Mouse (Mus musculus) intestine, embryonic 15.5 days (tissue): ENCODE results near the gene Abca3. TPM values are rescaled to one million over a fixed set of nuclear protein-coding genes. Genes with fewer than 3 reads are reported as not detected.

ENCODE experiments used
- ATAC-seq: fragments of 200-750 bp; cut with Nextera tagmentation; 2 replicates; pipeline ENCODE4 v1.8.0; 2017; ENCODE audit warnings: moderate TSS enrichment, moderate library complexity
- H3K27ac ChIP-seq: fragments of 300-500 bp; sonication (generic); 2 replicates; pipeline ENCODE4 v1.5.1; 2015; ENCODE audit warnings: mild to moderate bottlenecking, inconsistent platforms
- H3K27me3 ChIP-seq: fragments of 300-500 bp; sonication (generic); replicated peaks from 2 replicates; pipeline ENCODE4 v1.6.1; 2015; ENCODE audit warnings: inconsistent platforms
- H3K36me3 ChIP-seq: fragments of 300-500 bp; sonication (generic); 2 replicates; pipeline ENCODE4 v1.6.1; 2015; ENCODE audit warnings: inconsistent platforms
- H3K4me1 ChIP-seq: fragments of 300-500 bp; sonication (generic); replicated peaks from 2 replicates; pipeline ENCODE4 v1.6.1; 2015; ENCODE audit warnings: inconsistent platforms
- H3K4me2 ChIP-seq: fragments of 300-500 bp; sonication (generic); replicated peaks from 2 replicates; pipeline ENCODE4 v1.6.1; 2015; ENCODE audit warnings: mild to moderate bottlenecking, inconsistent platforms
- H3K4me3 ChIP-seq: fragments of 300-500 bp; sonication (generic); replicated peaks from 2 replicates; pipeline ENCODE4 v1.5.1; 2015; ENCODE audit warnings: inconsistent platforms
- H3K9ac ChIP-seq: fragments of 300-500 bp; sonication (generic); 2 replicates; pipeline ENCODE4 v1.6.1; 2015; ENCODE audit warnings: inconsistent platforms
- H3K9me3 ChIP-seq: fragments of 300-500 bp; sonication (generic); 2 replicates; pipeline ENCODE4 v1.6.1; 2016; ENCODE audit warnings: inconsistent platforms
- WGBS: fragments of 180-500 bp; shearing (Covaris S2); methylation state at CpG from one replicate; pipeline ENCODE4 v1.1.7; 2015; 5-methylcytosine and 5-hydroxymethylcytosine counted together
- polyA plus RNA-seq: library from polyadenylated mRNA; unstranded; fragments of >200 nt; fragmentation: Nextera tagmentation; extraction: Ambion mirVana; gene quantifications from 2 replicates; pipeline ENCODE4 v1.2.1, GENCODE M21; 2015

The Abca3 gene
- polyA plus RNA-seq, 1 experiment from 2014 or later: 10.1 TPM

DNA sequence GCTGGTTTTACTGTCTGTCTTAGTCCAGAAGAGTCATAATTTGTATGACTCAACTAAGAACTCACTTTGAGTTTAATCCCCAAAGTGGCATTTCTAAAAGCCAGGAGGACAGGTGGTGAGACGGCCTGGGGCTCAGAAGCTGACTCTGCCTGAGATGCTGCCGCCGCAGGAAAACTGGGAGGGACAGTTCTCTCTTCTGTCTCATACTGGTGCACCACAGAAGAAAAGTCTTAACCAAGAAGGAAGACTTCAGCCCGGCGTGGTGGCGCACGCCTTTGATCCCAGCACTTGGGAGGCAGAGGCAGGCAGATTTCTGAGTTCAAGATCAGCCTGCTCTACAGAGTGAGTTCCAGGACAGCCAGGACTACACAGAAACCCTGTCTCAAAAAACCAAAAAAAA, 74.2 kb downstream of the Abca3 start:
- peak overlapping the region; percentile 67; the same call in 1 of the 2 replicates for H3K4me2 ChIP-seq
- ATAC-seq: peak; percentile 0; the same call in 1 of the 2 replicates

DNA sequence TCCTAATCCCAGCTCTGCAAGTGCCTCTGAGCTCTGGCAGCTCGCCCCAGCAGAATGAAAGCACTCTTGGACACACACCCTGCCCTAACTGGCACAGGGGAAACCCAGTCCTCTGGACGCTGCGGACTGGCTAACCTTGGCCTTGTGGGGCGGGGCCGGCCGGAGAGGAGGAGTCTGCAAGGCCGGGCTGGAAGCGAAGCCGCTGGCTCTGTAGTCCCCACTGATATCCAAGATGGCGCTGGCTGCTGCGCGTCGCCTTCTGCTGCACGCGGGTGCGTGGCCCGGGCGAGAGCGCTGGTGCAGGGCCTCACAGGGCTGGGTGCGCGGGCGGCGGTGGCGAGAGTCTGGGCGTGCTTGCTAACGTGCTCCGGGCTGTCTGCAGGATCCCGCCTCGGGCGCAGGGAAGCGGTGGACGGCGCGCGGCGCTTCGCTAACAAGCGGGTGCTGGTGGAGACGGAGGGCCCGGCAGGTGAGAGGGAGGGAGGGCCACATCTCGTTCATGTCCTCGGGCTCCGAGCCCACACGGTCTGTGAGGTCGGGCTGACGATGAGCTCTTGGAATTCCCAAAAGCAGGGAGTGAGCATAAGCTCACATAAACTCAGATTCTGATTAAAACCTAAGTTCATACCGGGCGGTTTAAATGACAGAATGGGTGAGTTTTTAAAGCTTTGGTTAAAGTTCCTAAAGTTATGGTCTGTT, 74.9 kb downstream of the Abca3 start, which contains the start of gene Eci1:
Eci1 (plus strand) TSS at position 171 of the 699 bp plus-strand sequence.
- Histone ChIP-seq H3K4me2 (peak within 1 kb of the TSS; percentile 67), H3K36me3 (peaks cover 28% of the 10 kb centered on the region), H3K4me1 (0 out of 2 replicates have a peak, but pooled peaks cover 10% of the 10 kb centered on the region), H3K9me3 (no peaks in the 10 kb centered on the region), H3K27ac (peak within 1 kb of the TSS; percentile 97), H3K27me3 (no peaks in the 10 kb centered on the region), H3K9ac (peak within 1 kb of the TSS; percentile 94), H3K4me3 (peak within 1 kb of the TSS; percentile 79)
- under 1% methylated on average over 48 of the region's 48 CpGs for WGBS
- ATAC-seq: peak; percentile 98

More for the DNA sequence above, 74.2 kb downstream of the Abca3 start:
- Histone ChIP-seq H3K4me1 (0 out of 2 replicates have a peak, but pooled peaks cover 10% of the 10 kb centered on the region), H3K36me3 (peaks cover 36% of the 10 kb centered on the region), H3K4me3 (no peak overlapping the region), H3K9ac (no peak overlapping the region), H3K27me3 (no peaks in the 10 kb centered on the region), H3K9me3 (no peaks in the 10 kb centered on the region), H3K27ac (peak overlapping the region; percentile 97)
- 84% methylated on average over 7 of the region's 7 CpGs for whole genome bisulfite sequencing

DNA sequence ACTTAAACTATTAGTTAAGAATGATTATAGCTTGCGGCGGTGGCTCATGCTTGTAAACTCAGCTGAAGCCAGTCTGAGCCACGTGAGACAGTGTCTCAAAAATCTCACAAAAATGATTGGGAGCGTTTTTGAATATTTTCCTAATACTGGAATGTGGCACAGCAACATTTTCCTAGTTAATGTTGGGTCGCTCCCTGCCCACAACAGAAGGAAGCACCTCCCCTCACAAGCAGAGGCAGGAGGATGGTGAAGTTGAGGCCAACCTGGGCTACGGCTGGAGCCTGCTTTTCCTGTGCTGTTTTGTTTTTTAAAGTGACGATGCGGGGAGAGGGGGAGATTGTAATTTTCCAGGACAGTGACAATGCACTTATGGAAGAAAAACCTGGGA, 75.4 kb downstream of the Abca3 start:
- 0 out of 2 replicates have a peak, but pooled peaks cover 10% of the 10 kb centered on the region for H3K4me1 ChIP-seq
- H3K4me2 ChIP-seq: peak overlapping the region; percentile 67
- peak overlapping the region; percentile 97 for H3K27ac ChIP-seq
- peak overlapping the region; percentile 79 for H3K4me3 ChIP-seq
- H3K9me3 ChIP-seq: no peaks in the 10 kb centered on the region
- 2% methylated on average over 8 of the region's 8 CpGs for WGBS
- peak overlapping the region; percentile 94 for H3K9ac ChIP-seq
- ATAC-seq: peak; percentile 11; the same call in 1 of the 2 replicates
- H3K36me3 ChIP-seq: peaks cover 23% of the 10 kb centered on the region
- no peaks in the 10 kb centered on the region for H3K27me3 ChIP-seq

DNA sequence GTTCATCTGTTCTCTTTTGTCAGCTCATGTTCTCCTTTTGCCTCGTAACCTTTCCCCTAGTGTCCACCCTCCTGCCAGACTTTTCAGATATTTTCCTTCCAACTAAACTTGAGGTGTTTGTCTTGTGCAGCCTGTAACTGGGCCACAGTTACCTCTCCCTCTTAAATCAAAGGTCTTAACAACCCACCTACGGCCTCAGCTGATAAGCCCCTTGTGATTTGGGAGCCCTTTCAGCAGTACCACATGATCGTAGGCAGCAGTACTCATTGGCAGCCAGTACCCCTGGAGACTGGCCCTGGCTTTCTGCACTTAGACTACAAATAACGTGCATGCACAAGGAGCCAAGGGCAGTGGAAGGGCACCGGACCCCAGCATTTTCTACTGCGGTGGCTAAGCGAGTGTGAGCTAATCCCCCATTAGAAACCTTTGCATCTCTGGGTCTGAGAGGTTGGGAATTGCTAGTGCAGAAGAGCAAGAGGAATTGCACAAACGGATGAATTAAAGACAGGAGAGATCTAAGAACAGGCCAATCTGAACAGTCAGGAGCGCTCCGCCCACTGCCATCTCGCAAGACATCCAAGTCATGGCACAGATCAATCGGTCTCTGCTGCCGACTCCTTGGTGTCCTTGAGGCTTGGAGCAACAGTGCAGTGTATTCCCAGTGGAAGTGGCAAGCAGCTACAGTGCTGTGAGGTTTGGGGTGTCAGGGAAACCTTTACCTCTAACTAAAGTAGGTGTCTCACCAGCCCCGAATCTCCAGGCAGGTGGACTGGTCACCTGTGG, 77.6 kb downstream of the Abca3 start:
- Histone ChIP-seq H3K27ac (no peak overlapping the region), H3K27me3 (no peaks in the 10 kb centered on the region), H3K4me2 (no peak overlapping the region), H3K9ac (no peak overlapping the region), H3K4me3 (no peak overlapping the region), H3K4me1 (0 out of 2 replicates have a peak, but pooled peaks cover 10% of the 10 kb centered on the region), H3K36me3 (peaks cover 13% of the 10 kb centered on the region), H3K9me3 (no peaks in the 10 kb centered on the region)
- no peak for ATAC-seq
- WGBS: 77% methylated on average over 14 of the region's 14 CpGs

DNA sequence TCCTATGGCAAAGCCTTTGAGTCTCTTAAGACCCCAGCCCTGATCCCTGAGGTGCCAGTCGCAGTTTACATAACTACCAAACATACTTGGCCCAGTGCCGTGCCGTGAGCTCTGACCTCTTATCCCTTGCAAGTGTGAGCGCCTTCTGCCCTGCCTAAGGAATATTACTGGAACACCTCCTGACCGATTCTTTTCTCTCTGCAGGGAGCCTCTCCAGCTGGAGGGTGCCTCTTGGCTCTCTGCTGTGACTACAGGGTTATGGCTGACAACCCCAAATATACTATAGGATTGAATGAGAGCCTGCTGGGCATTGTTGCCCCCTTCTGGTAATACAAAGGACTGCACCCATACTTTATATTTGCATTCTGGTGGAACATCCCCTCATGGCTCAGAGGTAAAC, 85.3 kb downstream of the Abca3 start:
- 75% methylated on average over 5 of the region's 5 CpGs for WGBS
- Histone ChIP-seq H3K4me2 (no peak overlapping the region), H3K4me1 (no peaks in the 10 kb centered on the region), H3K27me3 (no peaks in the 10 kb centered on the region), H3K9ac (no peak overlapping the region), H3K4me3 (no peak overlapping the region), H3K27ac (no peak overlapping the region), H3K9me3 (no peaks in the 10 kb centered on the region), H3K36me3 (peaks cover 26% of the 10 kb centered on the region)
- ATAC-seq: peak; percentile 48

DNA sequence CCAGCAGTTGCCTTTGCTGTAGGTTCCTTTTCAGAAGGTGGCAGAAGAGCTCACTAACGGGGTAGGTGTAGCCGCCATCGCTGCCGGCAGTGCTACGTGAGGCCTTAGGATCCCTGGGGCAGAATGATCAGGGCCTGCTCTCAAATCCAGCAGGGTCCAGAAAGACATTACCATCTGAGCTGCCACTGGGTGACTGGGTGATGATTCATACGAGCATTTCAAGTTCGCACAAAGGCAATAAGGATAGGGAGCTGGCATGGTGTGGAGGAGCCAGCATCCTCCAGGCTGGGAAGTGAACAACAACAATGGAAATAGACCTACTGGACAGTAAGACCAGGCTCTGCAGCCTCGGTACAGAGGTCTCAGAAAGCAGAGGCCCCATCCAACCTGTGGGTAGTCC, 88.6 kb downstream of the Abca3 start:
- Histone ChIP-seq H3K27me3 (no peaks in the 10 kb centered on the region), H3K4me2 (no peak overlapping the region), H3K4me1 (no peaks in the 10 kb centered on the region), H3K27ac (no peak overlapping the region), H3K36me3 (peaks cover 42% of the 10 kb centered on the region), H3K9me3 (no peaks in the 10 kb centered on the region), H3K9ac (no peak overlapping the region), H3K4me3 (no peak overlapping the region)
- WGBS: 86% methylated on average over 8 of the region's 8 CpGs
- ATAC-seq: no peak

DNA sequence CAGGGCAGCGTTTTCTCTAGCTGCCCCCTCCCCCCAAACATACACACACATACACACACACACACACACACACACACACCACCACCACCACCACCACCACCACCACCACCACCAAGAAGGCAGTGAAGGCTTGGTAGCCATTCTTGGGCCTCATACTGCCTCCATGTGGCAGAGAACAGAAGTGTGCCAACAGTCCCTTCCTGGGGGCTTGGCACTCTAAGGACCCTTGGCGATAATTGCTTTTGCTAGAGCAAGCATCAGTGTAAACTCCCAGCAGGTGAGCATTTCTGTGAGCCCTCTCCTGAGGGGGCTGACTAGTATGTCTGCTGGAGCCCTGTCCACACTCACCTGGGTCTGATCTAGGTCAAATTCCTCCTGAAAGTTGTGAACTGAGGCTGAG, 89.4 kb downstream of the Abca3 start:
- Histone ChIP-seq H3K4me1 (no peaks in the 10 kb centered on the region), H3K27ac (no peak overlapping the region), H3K4me2 (no peak overlapping the region), H3K4me3 (no peak overlapping the region), H3K9ac (no peak overlapping the region), H3K27me3 (no peaks in the 10 kb centered on the region), H3K36me3 (peaks cover 47% of the 10 kb centered on the region), H3K9me3 (no peaks in the 10 kb centered on the region)
- ATAC-seq: no peak
- 28% methylated on average over 2 of the region's 2 CpGs for WGBS

DNA sequence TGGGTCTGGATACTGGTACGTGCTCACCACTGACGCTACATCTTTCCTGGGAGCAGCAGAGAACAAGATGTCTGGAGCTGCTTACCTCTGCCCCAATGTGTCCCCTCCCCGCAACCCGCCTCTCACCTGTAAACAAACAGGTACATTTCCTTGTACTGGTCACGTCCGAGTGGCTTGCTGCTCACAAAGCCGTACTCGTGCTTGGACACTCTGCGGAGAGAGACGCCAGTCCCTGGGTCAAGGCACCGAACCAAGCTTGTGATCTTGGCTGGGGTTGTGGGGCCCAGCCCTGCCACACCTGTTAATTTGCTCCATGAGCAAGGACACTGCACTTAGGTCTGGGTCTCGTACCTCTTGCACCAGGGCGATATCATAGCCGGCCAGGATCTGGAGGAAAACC, 90.4 kb downstream of the Abca3 start:
- WGBS: 85% methylated on average over 14 of the region's 14 CpGs
- Histone ChIP-seq H3K27ac (no peak overlapping the region), H3K4me2 (no peak overlapping the region), H3K9me3 (no peaks in the 10 kb centered on the region), H3K4me1 (no peaks in the 10 kb centered on the region), H3K4me3 (no peak overlapping the region), H3K27me3 (no peaks in the 10 kb centered on the region), H3K9ac (no peak overlapping the region), H3K36me3 (peaks cover 54% of the 10 kb centered on the region)
- peak; percentile 14; the same call in 1 of the 2 replicates for ATAC-seq

DNA sequence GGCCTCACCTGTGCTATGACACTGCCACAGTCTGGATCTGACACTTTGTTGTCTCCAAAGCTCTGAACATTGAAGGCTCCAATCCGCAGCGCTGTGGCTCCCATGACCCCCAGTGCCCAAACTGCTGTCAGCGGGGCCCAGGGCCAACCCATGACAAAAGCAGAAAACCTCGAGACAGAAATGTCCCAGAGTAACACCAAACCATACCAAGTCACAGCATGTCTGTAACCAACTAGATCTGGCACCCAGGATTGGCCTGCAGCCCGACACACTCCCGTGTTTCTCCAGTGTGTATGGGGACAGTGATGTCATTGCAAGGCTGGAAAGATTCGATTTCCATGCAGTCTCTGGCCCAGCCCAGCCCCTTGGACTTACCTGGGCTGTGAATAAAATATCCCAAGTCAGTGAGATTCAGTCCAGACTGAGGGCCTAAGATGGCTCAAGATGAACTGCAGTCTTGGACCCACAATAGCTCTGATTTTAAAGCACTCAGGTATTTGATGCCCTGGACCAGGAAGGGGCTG, 90.9 kb downstream of the Abca3 start, which contains the start of gene Dnase1l2:
Dnase1l2 (minus strand) TSS at position 474 of the 524 bp plus-strand sequence.
- Histone ChIP-seq H3K9me3 (no peaks in the 10 kb centered on the region), H3K9ac (no peak within 1 kb of the TSS), H3K4me2 (no peak within 1 kb of the TSS), H3K36me3 (peaks cover 56% of the 10 kb centered on the region), H3K4me1 (no peaks in the 10 kb centered on the region), H3K4me3 (no peak within 1 kb of the TSS), H3K27me3 (no peaks in the 10 kb centered on the region), H3K27ac (no peak within 1 kb of the TSS)
- no peak for ATAC-seq
- WGBS: 85% methylated on average over 7 of the region's 7 CpGs

DNA sequence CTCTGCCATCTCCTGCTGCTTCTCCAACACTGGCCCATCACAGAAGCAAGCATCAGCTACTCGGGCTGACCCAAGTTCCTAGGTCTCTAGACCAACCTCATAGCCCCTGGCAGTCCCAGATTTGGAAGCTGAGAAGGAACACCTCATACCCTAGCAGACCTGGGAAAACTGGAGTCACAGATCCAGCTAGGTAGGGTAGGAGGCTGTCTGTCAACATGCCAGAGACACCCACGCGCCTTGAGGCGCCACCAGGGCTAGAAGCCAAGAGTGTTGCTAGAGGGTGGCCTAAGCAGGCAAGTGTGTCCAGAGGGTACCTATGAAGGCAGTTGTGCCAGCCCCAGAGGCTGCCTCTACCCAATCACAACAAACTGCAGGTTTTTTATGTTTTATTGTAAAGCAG, 91.7 kb downstream of the Abca3 start:
- H3K27ac ChIP-seq: no peak overlapping the region
- no peak overlapping the region for H3K4me3 ChIP-seq
- H3K36me3 ChIP-seq: peaks cover 62% of the 10 kb centered on the region
- H3K4me2 ChIP-seq: no peak overlapping the region
- no peak for ATAC-seq
- no peak overlapping the region for H3K9ac ChIP-seq
- H3K4me1 ChIP-seq: no peaks in the 10 kb centered on the region
- H3K27me3 ChIP-seq: no peaks in the 10 kb centered on the region
- WGBS: 86% methylated on average over 4 of the region's 4 CpGs
- no peaks in the 10 kb centered on the region for H3K9me3 ChIP-seq

DNA sequence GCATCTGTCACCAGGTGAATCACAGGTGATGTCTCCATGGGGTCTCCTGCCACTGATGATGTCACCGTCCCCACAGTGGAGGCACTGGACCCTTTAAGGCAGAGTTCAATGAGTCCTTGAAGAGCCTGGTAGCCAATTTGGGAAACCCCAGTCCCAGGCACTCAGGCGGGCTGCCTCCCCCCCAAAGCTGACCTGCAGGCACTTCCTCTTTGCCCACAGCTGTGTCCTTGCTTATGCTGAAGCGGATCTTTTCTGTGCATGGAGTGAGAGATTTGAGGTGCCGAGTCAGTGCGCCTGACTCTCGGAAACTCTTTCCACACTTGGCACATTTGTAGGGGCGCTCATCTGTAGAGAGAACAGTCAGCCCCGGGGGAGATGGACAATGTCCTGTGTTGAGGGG, 94.8 kb downstream of the Abca3 start:
- no peak overlapping the region for H3K4me3 ChIP-seq
- H3K27ac ChIP-seq: no peak overlapping the region
- no peak overlapping the region for H3K4me2 ChIP-seq
- H3K9ac ChIP-seq: no peak overlapping the region
- no peaks in the 10 kb centered on the region for H3K27me3 ChIP-seq
- no peak for ATAC-seq
- no peaks in the 10 kb centered on the region for H3K9me3 ChIP-seq
- WGBS: 86% methylated on average over 8 of the region's 8 CpGs
- no peaks in the 10 kb centered on the region for H3K4me1 ChIP-seq
- H3K36me3 ChIP-seq: peaks cover 61% of the 10 kb centered on the region

DNA sequence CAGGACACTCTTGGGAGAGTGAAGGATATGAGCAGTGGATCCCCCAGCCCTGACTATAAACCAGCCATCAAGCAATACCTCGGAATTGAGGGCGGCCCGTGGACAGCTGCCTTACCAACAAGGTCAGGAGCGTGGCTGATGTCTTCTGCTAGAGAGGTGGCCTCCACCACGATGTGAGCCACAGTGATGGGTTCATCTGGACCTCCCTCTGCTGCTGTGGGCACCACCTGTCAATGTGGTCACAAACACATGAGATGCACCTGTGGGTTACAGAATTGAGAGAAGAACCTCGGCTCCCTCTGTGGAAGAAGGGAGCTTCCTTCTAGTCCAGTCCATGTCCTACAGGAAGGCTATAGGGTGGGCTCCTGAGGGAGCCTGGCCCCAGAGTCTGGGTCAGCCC, 97.8 kb downstream of the Abca3 start:
- no peak overlapping the region for H3K9ac ChIP-seq
- peaks cover 46% of the 10 kb centered on the region for H3K36me3 ChIP-seq
- no peak overlapping the region for H3K4me3 ChIP-seq
- WGBS: 96% methylated on average over 6 of the region's 6 CpGs
- no peaks in the 10 kb centered on the region for H3K27me3 ChIP-seq
- H3K4me1 ChIP-seq: peaks cover 12% of the 10 kb centered on the region
- ATAC-seq: no peak
- no peak overlapping the region for H3K27ac ChIP-seq
- no peaks in the 10 kb centered on the region for H3K9me3 ChIP-seq
- no peak overlapping the region for H3K4me2 ChIP-seq
